Mouse (Mus musculus): ENCODE measurements at regions not wholly inside any gene's neighbourhood (a gene's known extent, or its start where the extent isn't known, plus 50 kb on each side); places are given as distances from the start of the nearest gene placed in this dataset.

DNA sequence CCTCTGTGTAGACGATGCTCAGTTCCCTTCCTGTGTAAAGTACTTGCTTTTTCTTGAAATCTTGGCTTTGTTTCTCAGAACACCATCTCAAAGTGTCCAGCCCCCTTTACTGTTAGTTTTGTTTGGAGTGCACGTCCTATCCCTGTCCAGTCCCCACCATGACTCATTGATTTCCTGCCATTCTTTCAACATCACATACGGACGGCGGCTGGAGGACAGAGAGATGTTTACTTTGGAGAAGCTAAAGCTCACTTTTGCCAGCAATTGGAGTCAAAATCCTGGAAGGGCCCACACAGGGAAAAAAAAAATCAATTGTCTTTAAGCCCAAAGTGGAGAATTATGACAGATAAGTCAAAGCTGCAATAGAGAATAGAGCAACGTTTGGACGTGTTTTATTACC is 51.8 kb downstream of the Gm5426 start:
- no peak for ATAC-seq (ENCODE audit: low read depth)
- no peaks in the 10 kb centered on the region for H3K27me3 ChIP-seq
- H3K4me3 ChIP-seq: no peak overlapping the region
- H3K9ac ChIP-seq: no peak overlapping the region
- 0 out of 2 replicates have a peak, but pooled peaks cover 4% of the 10 kb centered on the region for H3K4me1 ChIP-seq (replicated peaks)
- H3K9me3 ChIP-seq: no peaks in the 10 kb centered on the region
- H3K36me3 ChIP-seq: no peaks in the 10 kb centered on the region
- H3K4me2 ChIP-seq: no peak overlapping the region
- no peak overlapping the region for H3K27ac ChIP-seq (replicated peaks)
- 58% methylated on average over 7 of the region's 7 CpGs for WGBS

DNA sequence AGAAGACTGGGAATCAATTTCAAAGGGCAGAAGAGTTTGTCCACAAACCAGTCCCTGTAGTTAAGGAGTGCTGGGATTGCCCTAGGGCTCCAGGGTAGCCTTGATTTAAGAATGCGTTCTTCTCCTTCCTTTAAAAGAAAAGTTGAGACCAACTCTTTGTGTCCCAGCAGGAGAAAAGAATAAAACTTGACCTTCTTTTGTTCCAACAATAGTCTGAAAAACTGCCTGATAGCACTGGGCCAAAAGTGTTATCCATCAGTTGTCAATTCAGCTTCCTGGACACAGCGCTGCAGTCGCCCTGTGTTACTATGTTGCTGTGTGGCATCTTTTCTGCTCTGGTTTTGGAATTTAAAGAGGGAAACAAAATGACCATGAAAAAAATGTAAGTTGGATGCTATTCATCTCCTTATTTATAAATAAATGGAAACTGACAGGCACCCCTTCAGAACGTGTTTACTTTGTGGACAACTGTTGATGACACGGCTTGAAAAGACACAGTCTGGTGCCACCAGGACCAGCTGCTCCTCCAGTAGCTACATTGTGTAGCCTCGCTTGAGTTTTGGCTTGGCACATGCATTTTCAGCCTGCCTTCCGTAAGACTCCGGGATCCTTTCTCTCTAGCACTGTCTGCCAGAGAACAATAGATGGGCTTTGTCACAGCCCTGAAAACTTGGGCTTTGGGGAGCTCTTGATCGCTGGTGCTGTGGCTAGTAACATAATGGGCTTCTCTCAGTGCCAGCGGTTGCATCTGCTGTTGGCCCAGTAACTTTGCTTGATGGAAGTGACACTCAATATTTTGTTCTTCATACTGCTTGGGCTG is 54.0 kb downstream of the Gm5426 start:
- Histone ChIP-seq H3K4me1 (replicated peaks) (0 out of 2 replicates have a peak, but pooled peaks cover 4% of the 10 kb centered on the region), H3K9me3 (no peaks in the 10 kb centered on the region), H3K27ac (replicated peaks) (no peak overlapping the region), H3K27me3 (no peaks in the 10 kb centered on the region), H3K4me2 (no peak overlapping the region), H3K4me3 (no peak overlapping the region), H3K9ac (no peak overlapping the region), H3K36me3 (no peaks in the 10 kb centered on the region)
- ATAC-seq (ENCODE audit: low read depth): peak; percentile 67
- whole genome bisulfite sequencing: 20% methylated on average over 10 of the region's 10 CpGs

DNA sequence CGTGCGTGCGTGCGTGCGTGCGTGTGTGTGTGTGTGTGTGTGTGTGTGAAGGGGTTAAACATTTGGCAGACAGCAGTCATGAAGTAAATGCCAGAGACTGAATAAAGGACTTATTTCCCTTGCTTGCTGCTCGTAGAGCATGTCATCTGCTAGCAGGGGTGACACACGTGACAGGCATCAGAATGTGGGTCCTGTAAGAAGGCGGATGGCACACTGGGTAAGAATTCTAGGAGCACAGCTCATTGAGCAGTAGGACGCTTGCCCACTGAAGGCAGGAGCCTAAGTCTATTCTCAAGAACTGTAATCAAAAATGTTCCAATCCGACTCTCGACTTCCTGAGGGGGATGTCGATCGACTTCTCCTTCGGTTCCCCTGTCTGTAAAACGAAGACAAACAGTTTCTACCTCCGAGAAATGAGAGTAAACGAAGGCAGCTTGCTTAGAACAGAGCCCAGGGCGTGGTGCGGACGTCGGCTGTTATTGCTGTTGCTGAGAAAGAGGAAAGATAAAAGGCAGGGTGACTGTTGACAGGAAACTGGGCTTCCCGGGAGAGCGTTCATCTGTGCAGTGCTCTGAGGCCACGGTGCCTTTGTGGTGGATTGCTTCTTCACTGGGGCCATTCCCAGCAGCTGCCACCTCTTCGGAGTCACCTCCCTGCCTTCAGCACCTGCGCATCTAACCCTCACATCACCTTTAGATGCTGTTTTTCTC is 64.7 kb downstream of the Gm5426 start:
- no peak overlapping the region for H3K9ac ChIP-seq
- H3K4me1 ChIP-seq (replicated peaks): no peaks in the 10 kb centered on the region
- no peaks in the 10 kb centered on the region for H3K9me3 ChIP-seq
- H3K4me2 ChIP-seq: 0 out of 2 replicates have a peak overlapping the region, but pooled peaks have one; percentile 7
- H3K36me3 ChIP-seq: no peaks in the 10 kb centered on the region
- ATAC-seq (ENCODE audit: low read depth): no peak
- H3K27me3 ChIP-seq: no peaks in the 10 kb centered on the region
- H3K4me3 ChIP-seq: no peak overlapping the region
- WGBS: 76% methylated on average over 27 of the region's 27 CpGs
- H3K27ac ChIP-seq (replicated peaks): no peak overlapping the region

DNA sequence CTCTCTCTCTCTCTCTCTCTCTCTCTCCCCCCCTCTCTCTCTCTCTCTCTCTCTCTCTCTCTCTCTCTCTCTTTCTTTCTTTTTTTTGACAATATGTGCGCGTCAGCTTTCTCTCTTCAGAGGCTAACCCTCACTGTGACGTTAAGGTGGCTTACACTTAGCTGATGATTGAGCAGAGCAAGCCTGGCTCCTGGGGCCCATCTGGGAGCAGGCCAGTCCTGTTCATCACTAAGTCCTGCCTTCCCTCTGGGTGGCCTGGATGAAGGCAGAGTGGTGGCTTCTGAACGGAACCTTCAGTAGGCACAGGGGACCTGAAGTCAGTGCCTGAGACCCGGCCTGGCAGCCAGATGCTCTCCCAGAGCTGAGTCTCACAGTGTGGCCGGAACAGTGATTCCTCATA is 65.5 kb downstream of the Gm5426 start:
- no peaks in the 10 kb centered on the region for H3K36me3 ChIP-seq
- H3K4me2 ChIP-seq: no peak overlapping the region
- WGBS: 57% methylated on average over 6 of the region's 6 CpGs
- H3K9me3 ChIP-seq: no peaks in the 10 kb centered on the region
- no peaks in the 10 kb centered on the region for H3K4me1 ChIP-seq (replicated peaks)
- no peak for ATAC-seq (ENCODE audit: low read depth)
- H3K4me3 ChIP-seq: no peak overlapping the region
- H3K27me3 ChIP-seq: no peaks in the 10 kb centered on the region
- H3K27ac ChIP-seq (replicated peaks): no peak overlapping the region
- no peak overlapping the region for H3K9ac ChIP-seq

DNA sequence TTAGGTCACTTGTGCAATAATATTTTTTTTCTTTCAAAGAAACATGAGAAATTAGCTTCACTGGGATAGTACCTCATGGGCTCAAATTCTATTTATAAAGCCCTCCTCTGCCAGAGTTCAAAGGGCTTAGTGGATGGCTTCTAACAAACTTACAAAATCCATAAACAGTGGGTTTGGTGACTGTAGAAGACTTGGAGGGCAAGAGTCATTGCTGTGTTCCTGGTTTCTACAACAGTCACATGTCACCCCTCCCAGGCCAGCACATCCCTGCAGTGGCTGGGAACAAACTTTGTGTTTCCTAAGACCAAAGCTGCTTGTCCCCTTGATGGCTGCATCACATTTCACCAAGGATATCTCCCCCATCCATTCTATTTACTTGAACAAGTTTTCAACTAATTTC is 66.5 kb downstream of the Gm5426 start:
- H3K27ac ChIP-seq (replicated peaks): no peak overlapping the region
- no peak for ATAC-seq (ENCODE audit: low read depth)
- no peaks in the 10 kb centered on the region for H3K27me3 ChIP-seq
- no peak overlapping the region for H3K4me2 ChIP-seq
- no peak overlapping the region for H3K9ac ChIP-seq
- H3K4me1 ChIP-seq (replicated peaks): no peaks in the 10 kb centered on the region
- no peaks in the 10 kb centered on the region for H3K36me3 ChIP-seq
- no peak overlapping the region for H3K4me3 ChIP-seq
- H3K9me3 ChIP-seq: no peaks in the 10 kb centered on the region

DNA sequence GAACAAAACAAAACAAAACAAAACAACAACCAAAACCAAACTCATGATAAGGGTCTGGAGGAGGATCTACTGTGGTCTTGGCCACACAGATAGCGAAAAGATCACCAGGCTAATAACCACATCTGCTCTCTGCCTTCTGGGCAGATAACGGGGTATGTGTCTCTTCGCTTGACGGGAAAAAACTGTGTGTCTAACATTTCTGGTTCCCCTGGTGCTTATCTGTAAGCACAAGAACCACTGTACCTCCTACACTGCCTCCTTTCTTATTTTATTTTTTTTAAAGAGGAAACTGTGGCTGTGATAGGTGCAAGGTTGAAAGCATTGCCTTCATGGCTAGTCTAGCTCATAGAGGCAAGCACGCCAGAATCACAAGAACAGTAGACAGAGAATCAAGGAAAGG is 67.8 kb downstream of the Gm5426 start:
- ATAC-seq (ENCODE audit: low read depth): no peak
- WGBS: 87% methylated on average over 5 of the region's 5 CpGs

DNA sequence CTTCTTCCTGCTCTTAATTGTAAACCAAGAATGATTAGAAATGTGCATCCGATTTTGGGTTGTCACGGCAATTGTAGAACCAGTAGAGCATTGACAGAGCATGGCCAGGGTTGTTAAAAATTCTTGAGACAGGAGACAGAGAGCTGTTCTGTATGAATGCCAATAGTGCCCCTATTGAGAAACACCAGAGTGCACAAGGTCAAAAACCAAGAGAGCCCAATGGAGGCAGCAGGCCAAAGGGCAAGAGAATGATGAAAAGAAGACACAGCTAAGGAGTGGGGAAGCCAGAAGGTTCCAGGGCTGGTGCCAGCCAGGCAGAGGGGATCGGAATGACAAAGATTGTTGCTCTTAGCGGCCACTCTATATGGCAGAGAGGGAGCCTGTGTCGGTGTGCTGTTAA is 72.8 kb downstream of the Gm5426 start:
- H3K27ac ChIP-seq (replicated peaks): no peak overlapping the region
- H3K4me3 ChIP-seq: no peak overlapping the region
- H3K4me1 ChIP-seq (replicated peaks): no peaks in the 10 kb centered on the region
- no peak overlapping the region for H3K4me2 ChIP-seq
- no peak for ATAC-seq (ENCODE audit: low read depth)
- no peaks in the 10 kb centered on the region for H3K27me3 ChIP-seq
- H3K36me3 ChIP-seq: no peaks in the 10 kb centered on the region
- H3K9ac ChIP-seq: no peak overlapping the region
- no peaks in the 10 kb centered on the region for H3K9me3 ChIP-seq
- 83% methylated on average over 5 of the region's 5 CpGs for WGBS

More for the DNA sequence above, 67.8 kb downstream of the Gm5426 start:
- Histone ChIP-seq H3K9ac (no peak overlapping the region), H3K27ac (replicated peaks) (no peak overlapping the region), H3K27me3 (no peaks in the 10 kb centered on the region), H3K4me3 (no peak overlapping the region), H3K4me2 (no peak overlapping the region), H3K36me3 (no peaks in the 10 kb centered on the region), H3K4me1 (replicated peaks) (no peaks in the 10 kb centered on the region), H3K9me3 (no peaks in the 10 kb centered on the region)

DNA sequence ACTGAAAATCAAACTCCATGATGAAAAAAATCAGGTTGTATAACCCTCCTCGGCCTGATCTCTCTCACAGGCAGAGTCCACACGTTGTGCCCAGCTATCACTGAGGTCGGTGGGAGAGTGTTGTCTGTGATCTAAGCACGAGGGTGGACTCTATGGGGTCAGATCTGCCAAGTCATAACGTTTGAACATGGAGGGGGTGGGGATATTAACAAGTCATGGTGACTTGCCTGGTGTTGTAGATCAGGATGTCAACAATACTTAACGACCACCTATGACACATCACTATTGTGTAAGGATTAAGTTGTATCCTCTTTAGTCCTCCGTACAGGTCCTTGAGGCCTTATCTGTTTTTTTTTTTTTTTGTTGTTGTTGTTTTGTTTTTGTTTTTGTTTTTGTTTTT is 74.8 kb downstream of the Gm5426 start:
- no peak for ATAC-seq (ENCODE audit: low read depth)
- no peak overlapping the region for H3K9ac ChIP-seq
- no peaks in the 10 kb centered on the region; the same call in 1 of the 2 replicates for H3K4me1 ChIP-seq (replicated peaks)
- no peak overlapping the region for H3K27ac ChIP-seq (replicated peaks)
- H3K4me3 ChIP-seq: no peak overlapping the region
- H3K27me3 ChIP-seq: no peaks in the 10 kb centered on the region
- H3K36me3 ChIP-seq: no peaks in the 10 kb centered on the region
- no peaks in the 10 kb centered on the region for H3K9me3 ChIP-seq
- WGBS: 81% methylated on average over 7 of the region's 7 CpGs
- no peak overlapping the region for H3K4me2 ChIP-seq

DNA sequence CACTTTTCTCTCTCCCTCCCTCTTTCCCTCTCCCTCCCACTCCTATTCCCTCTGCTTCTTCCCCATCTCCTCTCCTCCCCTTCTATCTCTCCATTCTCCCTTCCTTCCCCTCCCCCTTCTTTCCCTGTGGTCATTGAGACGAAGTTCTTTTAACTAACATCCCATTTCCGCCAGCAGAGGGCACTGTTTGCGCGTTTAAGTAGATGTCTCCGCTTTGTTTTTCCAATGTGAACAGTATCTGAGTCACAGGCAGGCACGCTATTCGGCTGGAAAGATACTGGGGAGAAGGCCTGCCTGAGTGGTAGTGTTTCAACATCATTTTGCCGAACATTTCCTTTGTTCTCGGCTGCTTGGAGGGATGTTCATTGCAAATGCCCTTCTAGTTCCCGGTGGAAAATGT is 77.5 kb downstream of the Gm5426 start:
- H3K9ac ChIP-seq: no peak overlapping the region
- peak overlapping the region; percentile 66 for H3K27ac ChIP-seq (replicated peaks)
- 3% methylated on average over 10 of the region's 10 CpGs for WGBS
- no peaks in the 10 kb centered on the region for H3K9me3 ChIP-seq
- H3K36me3 ChIP-seq: no peaks in the 10 kb centered on the region
- no peaks in the 10 kb centered on the region for H3K27me3 ChIP-seq
- peak overlapping the region; percentile 9; the same call in 1 of the 2 replicates for H3K4me2 ChIP-seq
- no peak overlapping the region for H3K4me3 ChIP-seq
- peak; percentile 94 for ATAC-seq (ENCODE audit: low read depth)
- H3K4me1 ChIP-seq (replicated peaks): no peaks in the 10 kb centered on the region; the same call in 1 of the 2 replicates

DNA sequence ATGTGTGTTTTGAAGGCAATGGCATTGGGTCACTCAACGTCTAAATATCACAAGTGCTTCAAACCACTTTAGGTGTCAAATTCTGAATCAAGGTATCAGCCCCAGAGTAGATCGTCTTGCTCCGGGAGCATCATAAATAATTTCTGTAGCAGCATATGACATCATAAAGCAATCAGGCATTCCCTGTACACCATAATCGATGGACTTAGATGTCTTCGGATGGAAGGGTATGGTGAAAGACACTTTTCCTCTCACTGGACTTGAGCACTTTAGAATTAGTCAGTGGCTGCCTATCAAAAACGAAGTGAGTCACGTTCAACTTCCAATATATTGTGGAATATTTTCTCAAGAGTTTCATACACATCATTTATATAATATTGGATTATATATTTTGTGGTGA is 77.9 kb downstream of the Gm5426 start:
- 56% methylated on average over 7 of the region's 7 CpGs for WGBS
- peak; percentile 45 for ATAC-seq (ENCODE audit: low read depth)

DNA sequence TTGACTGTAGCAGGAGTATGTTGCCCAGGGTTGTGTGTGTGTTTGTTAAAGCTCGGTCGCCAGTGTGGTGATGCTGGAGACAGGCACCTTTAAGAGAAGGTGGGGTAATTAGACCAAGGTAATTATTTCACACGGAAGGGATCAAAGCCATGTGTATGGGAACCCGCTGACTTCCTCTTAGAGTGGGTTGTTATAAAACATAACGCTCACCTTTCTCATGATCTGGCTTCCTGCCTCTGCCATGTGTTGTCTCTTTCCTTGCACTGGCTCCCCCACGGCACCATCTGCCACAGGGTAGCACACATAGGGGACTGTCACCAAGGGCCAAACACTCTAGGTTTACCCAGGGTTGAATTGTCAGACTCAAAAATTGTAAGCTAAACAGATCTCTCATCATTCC is 78.5 kb downstream of the Gm5426 start:
- Histone ChIP-seq H3K9me3 (no peaks in the 10 kb centered on the region), H3K9ac (no peak overlapping the region), H3K27me3 (no peaks in the 10 kb centered on the region), H3K4me2 (no peak overlapping the region), H3K27ac (replicated peaks) (no peak overlapping the region), H3K4me1 (replicated peaks) (no peaks in the 10 kb centered on the region; the same call in 1 of the 2 replicates), H3K4me3 (no peak overlapping the region), H3K36me3 (no peaks in the 10 kb centered on the region)
- ATAC-seq (ENCODE audit: low read depth): no peak
- WGBS: 70% methylated on average over 6 of the region's 6 CpGs

More for the DNA sequence above, 77.9 kb downstream of the Gm5426 start:
- Histone ChIP-seq H3K4me1 (replicated peaks) (no peaks in the 10 kb centered on the region; the same call in 1 of the 2 replicates), H3K9ac (no peak overlapping the region), H3K4me3 (no peak overlapping the region), H3K9me3 (no peaks in the 10 kb centered on the region), H3K36me3 (no peaks in the 10 kb centered on the region), H3K4me2 (peak overlapping the region; percentile 9; the same call in 1 of the 2 replicates), H3K27ac (replicated peaks) (peak overlapping the region; percentile 66), H3K27me3 (no peaks in the 10 kb centered on the region)

DNA sequence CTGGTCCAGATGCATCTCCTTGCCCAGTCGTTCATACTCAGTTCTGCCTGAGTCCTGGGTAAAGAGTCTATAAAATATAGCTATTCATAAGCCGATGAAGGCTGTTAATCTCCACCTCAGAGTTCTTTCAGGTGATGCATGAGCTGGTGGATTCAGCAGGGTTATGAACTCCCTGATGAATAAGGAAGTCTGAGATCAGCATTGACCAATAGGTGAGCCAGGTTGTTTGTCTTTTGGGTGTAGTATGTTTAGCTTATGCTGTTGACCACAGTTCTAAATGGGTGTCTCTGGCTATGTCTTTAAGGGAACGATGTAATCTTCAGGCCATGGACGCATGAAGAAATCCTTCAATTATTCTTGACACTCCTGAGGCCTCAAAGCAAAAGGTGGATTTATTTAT is 84.3 kb downstream of the Gm5426 start:
- 85% methylated on average over 4 of the region's 4 CpGs for WGBS
- H3K27ac ChIP-seq (replicated peaks): no peak overlapping the region
- H3K9me3 ChIP-seq: no peaks in the 10 kb centered on the region
- no peaks in the 10 kb centered on the region for H3K36me3 ChIP-seq
- H3K4me1 ChIP-seq (replicated peaks): no peaks in the 10 kb centered on the region
- ATAC-seq (ENCODE audit: low read depth): no peak
- no peak overlapping the region for H3K9ac ChIP-seq
- no peak overlapping the region for H3K4me3 ChIP-seq
- no peaks in the 10 kb centered on the region for H3K27me3 ChIP-seq
- H3K4me2 ChIP-seq: no peak overlapping the region

All from neural tube, embryonic 13.5 days (tissue).